Mouse (Mus musculus) MN1 (cell line): Measurements from ENCODE around the gene Cphx3.
"Not testable (repeated sequence)": the region's sequence is repeated elsewhere in the genome, so short reads cannot be mapped to it uniquely, and the experiment has no call there.

Source experiments
- DNase-seq: peaks from one replicate; pipeline ENCODE4 v3.0.0-alpha.2; 2016; ENCODE audit warnings: low spot score

Cphx3 gene

GRCm38 (mm10) chr14:26081997-26082396 is at the start of gene Cphx3:
Cphx3 (plus strand) TSS chr14:26082297.
- not testable (repeated sequence) for DNase-seq

- DNase-seq = not testable (repeated sequence)
Observed at GRCm38 (mm10) chr14:26034364-26034763, 47.7 kb upstream of the Cphx3 start.

- DNase-seq = not testable (repeated sequence)
Observed at GRCm38 (mm10) chr14:26035439-26035838, 46.7 kb upstream of the Cphx3 start.

GRCm38 (mm10) chr14:26042611-26043010 is 39.5 kb upstream of the Cphx3 start, which contains the start of gene Gm9780:
Gm9780 (minus strand) TSS chr14:26042711.
- DNase-seq = not testable (repeated sequence)

GRCm38 (mm10) chr14:26045007-26045406 is 37.1 kb upstream of the Cphx3 start:
- not testable (repeated sequence) for DNase-seq

GRCm38 (mm10) chr14:26047026-26047425 is 35.1 kb upstream of the Cphx3 start:
- not testable (repeated sequence) for DNase-seq

- DNase-seq = not testable (repeated sequence)
Observed at GRCm38 (mm10) chr14:26048767-26049166, 33.3 kb upstream of the Cphx3 start.

GRCm38 (mm10) chr14:26058184-26058583 is 23.9 kb upstream of the Cphx3 start:
- not testable (repeated sequence) for DNase-seq

- not testable (repeated sequence) for DNase-seq
Observed at GRCm38 (mm10) chr14:26059362-26059761, 22.7 kb upstream of the Cphx3 start.

- DNase-seq = not testable (repeated sequence)
Observed at GRCm38 (mm10) chr14:26066574-26067324, 15.3 kb upstream of the Cphx3 start.

- not testable (repeated sequence) for DNase-seq
Observed at GRCm38 (mm10) chr14:26067325-26067633, 14.8 kb upstream of the Cphx3 start, which contains the start of gene Tmem254c. Tmem254c (minus strand) TSS chr14:26067355.

- not testable (repeated sequence) for DNase-seq
Observed at GRCm38 (mm10) chr14:26076620-26077390, 5.3 kb upstream of the Cphx3 start.

- DNase-seq = not testable (repeated sequence)
Observed at GRCm38 (mm10) chr14:26081216-26081615, 881 bp upstream of the Cphx3 start, which contains the start of gene Cphx2. Cphx2 (plus strand) TSS chr14:26081516.

- DNase-seq = not testable (repeated sequence)
Observed at GRCm38 (mm10) chr14:26097622-26098021, 15.5 kb downstream of the Cphx3 start.

GRCm38 (mm10) chr14:26118150-26118549 is 36.1 kb downstream of the Cphx3 start, which contains the start of gene Duxbl2:
Duxbl2 (plus strand) TSS chr14:26118349.
- DNase-seq = not testable (repeated sequence)

GRCm38 (mm10) chr14:26118550-26119000 is 36.5 kb downstream of the Cphx3 start:
- DNase-seq = not testable (repeated sequence)

GRCm38 (mm10) chr14:26119095-26119494 is 37.0 kb downstream of the Cphx3 start:
- DNase-seq = not testable (repeated sequence)

GRCm38 (mm10) chr14:26147095-26147494 is 65.0 kb downstream of the Cphx3 start:
- DNase-seq = not testable (repeated sequence)

GRCm38 (mm10) chr14:26156032-26156431 is 73.9 kb downstream of the Cphx3 start:
- not testable (repeated sequence) for DNase-seq

GRCm38 (mm10) chr14:26161156-26161555 is 79.1 kb downstream of the Cphx3 start:
- not testable (repeated sequence) for DNase-seq

GRCm38 (mm10) chr14:26162423-26162822 is 80.3 kb downstream of the Cphx3 start:
- not testable (repeated sequence) for DNase-seq

- DNase-seq = not testable (repeated sequence)
Observed at GRCm38 (mm10) chr14:26165266-26165665, 83.2 kb downstream of the Cphx3 start.
